Mouse (Mus musculus) midbrain, embryonic 14.5 days (tissue): Measurements from ENCODE around the gene Entr1. TPM values are rescaled to one million over a fixed set of nuclear protein-coding genes. Genes with fewer than 3 reads are reported as not detected.

Source experiments
- ATAC-seq: fragments of 200-750 bp; cut with Nextera tagmentation; 2 replicates; pipeline ENCODE4 v1.8.0; 2017; ENCODE audit warnings: moderate number of reproducible peaks, moderate library complexity; ENCODE audit not compliant: low FRiP score, low TSS enrichment
- DNase-seq: peaks from one replicate; pipeline ENCODE4 v3.0.0-alpha.2; 2015
- H3K27ac ChIP-seq: fragments of 300-500 bp; sonication (generic); replicated peaks from 2 replicates; pipeline ENCODE4 v1.5.1; 2014; ENCODE audit warnings: mild to moderate bottlenecking, low read depth, low read length, moderate library complexity
- H3K27me3 ChIP-seq: fragments of 300-500 bp; sonication (generic); 2 replicates; pipeline ENCODE4 v1.6.1; 2014; ENCODE audit warnings: low read length, control low read depth, mixed read lengths; ENCODE audit not compliant: control insufficient read depth, insufficient read depth
- H3K36me3 ChIP-seq: fragments of 300-500 bp; sonication (generic); 2 replicates; pipeline ENCODE4 v1.6.1; 2014; ENCODE audit warnings: low read length, control low read depth; ENCODE audit not compliant: control insufficient read depth, insufficient read depth
- H3K4me1 ChIP-seq: fragments of 300-500 bp; sonication (generic); 2 replicates; pipeline ENCODE4 v1.6.1; 2014; ENCODE audit warnings: mild to moderate bottlenecking, antibody characterized with exemption, low read length, control low read depth; ENCODE audit not compliant: control insufficient read depth, insufficient read depth
- H3K4me2 ChIP-seq: fragments of 300-500 bp; sonication (generic); 2 replicates; pipeline ENCODE4 v1.6.1; 2014; ENCODE audit warnings: mild to moderate bottlenecking, low read length, moderate library complexity
- H3K4me3 ChIP-seq: fragments of 300-500 bp; sonication (generic); replicated peaks from 2 replicates; pipeline ENCODE4 v1.5.1; 2014; ENCODE audit warnings: low read depth, low read length
- H3K9ac ChIP-seq: fragments of 300-500 bp; sonication (generic); replicated peaks from 2 replicates; pipeline ENCODE4 v1.6.1; 2014; ENCODE audit warnings: mild to moderate bottlenecking, low read length, moderate library complexity
- H3K9me3 ChIP-seq: fragments of 300-500 bp; sonication (generic); 2 replicates; pipeline ENCODE4 v1.6.1; 2016; ENCODE audit warnings: low read length, control low read depth, mixed read lengths; ENCODE audit not compliant: control insufficient read depth
- WGBS: fragments of 180-500 bp; shearing (Covaris S2); extraction: QIAGEN DNeasy Blood & Tissue Kit; methylation state at CpG from one replicate; pipeline ENCODE4 v1.1.7; 2014; 5-methylcytosine and 5-hydroxymethylcytosine counted together
- polyA plus RNA-seq: library from polyadenylated mRNA; unstranded; fragments of >200 nt; fragmentation: Nextera tagmentation; extraction: Ambion mirVana; gene quantifications from 2 replicates; pipeline ENCODE4 v1.2.1, GENCODE M21; 2014

Gene Entr1
- polyA plus RNA-seq, result 143 and 161 TPM in 2 replicates

- Histone ChIP-seq H3K4me3 (peak within 1 kb of the TSS; percentile 97), H3K9ac (peak within 1 kb of the TSS; percentile 92), H3K27ac (peak within 1 kb of the TSS; percentile 77), H3K9me3 (no peaks in the 10 kb centered on the region), H3K4me2 (peak within 1 kb of the TSS; percentile 98), H3K27me3 (no peaks in the 10 kb centered on the region), H3K4me1 (peaks cover 12% of the 10 kb centered on the region), H3K36me3 (peaks cover 77% of the 10 kb centered on the region)
- ATAC-seq, result peak; percentile 91
- WGBS, result under 1% methylated on average over 60 of the region's 60 CpGs
- peak; percentile 96 for DNase-seq
Observed at GRCm38 (mm10) chr2:26389154-26389690, at the start of gene Entr1, which contains the start of gene Pmpca. Entr1 (minus strand) TSS chr2:26389316. Pmpca (plus strand) TSS chr2:26389339.

DNA sequence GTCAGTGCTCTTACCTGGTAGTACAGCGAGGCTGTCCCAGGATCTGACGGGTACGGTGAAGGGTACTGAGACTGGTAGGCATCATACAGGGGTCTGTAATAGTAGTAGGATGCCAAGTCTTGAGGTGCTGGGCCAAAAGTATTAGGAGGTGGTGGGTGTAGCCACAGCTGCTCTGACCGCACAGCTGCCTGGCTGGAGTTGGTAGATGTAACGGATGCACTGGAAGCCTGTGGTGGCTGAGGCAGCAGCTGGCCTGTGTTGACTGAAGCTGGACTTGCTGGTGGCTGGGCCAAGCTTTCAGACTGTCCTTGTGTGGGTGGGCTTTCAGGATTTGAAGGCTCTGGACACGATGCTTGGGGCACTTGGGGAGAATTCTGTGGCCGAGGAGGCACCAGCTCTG, 49.3 kb upstream of the Entr1 start:
- no peak overlapping the region; the same call in 1 of the 2 replicates for H3K9ac ChIP-seq
- no peak overlapping the region for H3K4me3 ChIP-seq
- ATAC-seq, result no peak
- H3K4me2 ChIP-seq, result no peak overlapping the region
- 94% methylated on average over 7 of the region's 7 CpGs for WGBS
- peaks cover 75% of the 10 kb centered on the region for H3K36me3 ChIP-seq
- H3K27me3 ChIP-seq, result no peaks in the 10 kb centered on the region
- no peak overlapping the region for H3K27ac ChIP-seq
- DNase-seq, result no peak
- H3K9me3 ChIP-seq, result no peaks in the 10 kb centered on the region
- H3K4me1 ChIP-seq, result peaks cover 2% of the 10 kb centered on the region; the same call in 1 of the 2 replicates

DNA sequence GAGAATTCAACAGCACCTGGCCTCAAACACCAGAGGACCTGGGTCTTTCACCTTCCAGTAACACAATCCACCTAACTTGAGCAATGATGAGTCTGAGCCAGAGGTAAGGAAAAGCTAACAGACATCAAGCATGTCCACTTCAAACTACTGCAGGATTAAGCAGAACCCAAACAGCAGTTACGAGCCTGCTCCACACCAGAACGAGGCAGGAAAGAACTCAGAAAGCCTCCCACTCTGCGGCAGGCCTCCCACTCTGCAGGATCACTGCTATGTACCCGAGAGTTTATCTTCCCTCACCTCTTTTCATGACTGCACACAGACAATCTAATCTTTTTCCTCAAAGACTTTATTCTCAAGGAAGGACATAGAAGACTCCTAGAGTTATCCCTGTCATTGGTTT, 48.1 kb upstream of the Entr1 start:
- Histone ChIP-seq H3K9me3 (no peaks in the 10 kb centered on the region), H3K4me3 (no peak overlapping the region), H3K9ac (peak overlapping the region; percentile 34), H3K36me3 (peaks cover 84% of the 10 kb centered on the region), H3K4me2 (no peak overlapping the region), H3K27me3 (no peaks in the 10 kb centered on the region), H3K27ac (no peak overlapping the region), H3K4me1 (no peaks in the 10 kb centered on the region)
- WGBS, result 83% methylated on average over 4 of the region's 4 CpGs
- DNase-seq (no peak), ATAC-seq (no peak)

DNA sequence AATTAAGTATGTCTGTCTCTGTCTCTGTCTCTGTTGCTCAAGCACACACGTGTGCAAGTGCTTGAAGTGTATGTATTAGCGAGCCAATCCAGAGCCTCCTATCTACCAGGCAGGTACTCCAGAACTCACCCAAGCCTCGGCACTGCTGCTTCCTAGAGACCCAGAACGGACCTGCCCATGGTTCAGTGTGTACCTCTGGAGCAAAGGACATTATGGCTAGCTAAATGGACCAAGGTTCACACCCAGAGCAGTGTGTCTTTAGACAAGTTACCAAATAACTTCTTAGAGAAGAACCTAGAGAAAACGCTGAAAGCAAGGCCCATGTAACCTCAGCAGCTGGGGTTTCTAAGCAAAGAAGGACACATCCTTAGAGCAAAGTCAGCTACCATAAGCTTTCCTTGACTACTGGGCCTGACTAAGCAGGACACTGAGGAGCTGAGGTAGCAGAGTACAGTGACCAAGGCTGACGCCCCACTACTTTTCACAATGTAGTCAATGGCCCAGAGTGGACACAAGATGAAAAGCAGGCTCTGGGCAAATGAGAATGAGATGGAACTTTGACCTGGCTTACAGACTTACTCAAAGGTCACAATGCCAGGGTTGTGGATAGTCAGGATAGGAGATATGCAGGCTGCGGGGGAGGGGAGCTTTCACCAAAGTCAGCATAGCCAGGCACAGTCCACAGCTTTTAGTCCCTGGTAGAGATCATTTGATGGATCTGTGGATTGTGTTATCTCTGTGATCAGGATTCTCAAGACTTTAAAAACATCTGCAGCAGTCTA, 45.9 kb upstream of the Entr1 start:
- peaks cover 84% of the 10 kb centered on the region for H3K36me3 ChIP-seq
- no peak for ATAC-seq
- 95% methylated on average over 7 of the region's 7 CpGs for WGBS

GRCm38 (mm10) chr2:26429851-26430250, 40.7 kb upstream of the Entr1 start:
- 90% methylated on average over 5 of the region's 5 CpGs for WGBS
- no peak overlapping the region for H3K27ac ChIP-seq
- H3K4me1 ChIP-seq, result no peaks in the 10 kb centered on the region
- H3K4me2 ChIP-seq, result no peak overlapping the region
- no peak overlapping the region for H3K4me3 ChIP-seq
- ATAC-seq (no peak), DNase-seq (no peak)
- H3K9ac ChIP-seq, result no peak overlapping the region
- no peaks in the 10 kb centered on the region for H3K9me3 ChIP-seq
- H3K27me3 ChIP-seq, result no peaks in the 10 kb centered on the region
- peaks cover 92% of the 10 kb centered on the region for H3K36me3 ChIP-seq

More for the DNA sequence above, 45.9 kb upstream of the Entr1 start:
- Histone ChIP-seq H3K4me1 (no peaks in the 10 kb centered on the region), H3K27ac (no peak overlapping the region), H3K4me3 (no peak overlapping the region), H3K27me3 (no peaks in the 10 kb centered on the region), H3K9me3 (no peaks in the 10 kb centered on the region), H3K4me2 (no peak overlapping the region), H3K9ac (no peak overlapping the region)
- DNase-seq, result no peak

- Histone ChIP-seq H3K4me1 (no peaks in the 10 kb centered on the region), H3K9ac (no peak overlapping the region), H3K36me3 (peaks cover 96% of the 10 kb centered on the region), H3K4me2 (no peak overlapping the region), H3K9me3 (no peaks in the 10 kb centered on the region), H3K27ac (no peak overlapping the region), H3K4me3 (no peak overlapping the region), H3K27me3 (no peaks in the 10 kb centered on the region)
- no peak for DNase-seq
- ATAC-seq, result no peak
- 95% methylated on average over 2 of the region's 2 CpGs for WGBS
Observed at GRCm38 (mm10) chr2:26424541-26424940, 35.4 kb upstream of the Entr1 start.

GRCm38 (mm10) chr2:26423086-26423485, 34.0 kb upstream of the Entr1 start:
- H3K4me2 ChIP-seq, result no peak overlapping the region
- no peak for ATAC-seq
- WGBS, result 75% methylated on average over 1 of the region's 1 CpGs
- H3K4me1 ChIP-seq, result no peaks in the 10 kb centered on the region
- DNase-seq, result no peak
- H3K27ac ChIP-seq, result no peak overlapping the region
- no peaks in the 10 kb centered on the region for H3K27me3 ChIP-seq
- no peak overlapping the region for H3K9ac ChIP-seq
- peaks cover 95% of the 10 kb centered on the region for H3K36me3 ChIP-seq
- no peaks in the 10 kb centered on the region for H3K9me3 ChIP-seq
- no peak overlapping the region for H3K4me3 ChIP-seq

DNA sequence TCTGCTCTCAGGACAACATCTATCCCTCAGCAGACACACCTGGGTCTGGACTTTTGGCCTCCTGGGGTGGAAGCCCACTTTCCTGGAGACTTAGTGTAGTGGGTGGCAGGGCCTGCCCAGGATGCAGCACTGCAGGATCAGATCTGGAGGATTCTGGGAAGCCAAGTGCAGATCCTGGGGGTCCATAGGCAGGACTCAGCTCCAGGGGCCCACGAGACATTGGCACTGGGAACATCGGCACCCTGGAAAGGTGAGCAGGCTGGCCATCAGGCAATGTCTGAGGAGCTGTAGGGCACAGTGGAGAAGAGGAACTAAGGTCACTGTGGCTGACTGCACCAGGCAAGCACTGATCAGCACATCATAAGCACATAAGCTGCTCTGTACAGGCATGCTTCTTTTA, 32.9 kb upstream of the Entr1 start:
- ATAC-seq (no peak), DNase-seq (no peak)
- peaks cover 96% of the 10 kb centered on the region for H3K36me3 ChIP-seq
- H3K4me2 ChIP-seq, result no peak overlapping the region
- H3K4me1 ChIP-seq, result no peaks in the 10 kb centered on the region
- no peaks in the 10 kb centered on the region for H3K27me3 ChIP-seq
- H3K9me3 ChIP-seq, result no peaks in the 10 kb centered on the region
- H3K4me3 ChIP-seq, result no peak overlapping the region
- WGBS, result 95% methylated on average over 2 of the region's 2 CpGs
- H3K9ac ChIP-seq, result no peak overlapping the region
- no peak overlapping the region for H3K27ac ChIP-seq

DNA sequence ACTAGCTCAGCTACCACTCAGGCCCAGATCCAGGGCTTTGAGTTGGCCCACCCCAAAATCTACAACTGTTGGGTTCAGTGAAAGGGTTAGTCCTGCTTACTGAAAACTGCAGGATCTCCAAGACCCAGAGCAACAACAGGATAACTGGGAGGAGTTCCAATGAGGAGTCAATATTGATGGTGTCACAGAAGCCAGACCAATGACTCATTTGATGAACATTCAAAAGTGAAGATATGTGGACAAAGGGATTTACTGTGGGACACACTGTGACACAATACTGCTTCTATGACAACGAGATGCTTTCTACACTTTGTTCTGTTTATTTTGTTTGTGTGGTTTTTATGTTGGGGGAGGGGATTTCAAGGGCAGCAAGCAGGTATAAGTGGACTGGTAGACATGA, 29.0 kb upstream of the Entr1 start:
- 89% methylated on average over 1 of the region's 1 CpGs for WGBS
- Histone ChIP-seq H3K36me3 (peaks cover 96% of the 10 kb centered on the region), H3K4me3 (no peak overlapping the region), H3K27me3 (no peaks in the 10 kb centered on the region), H3K27ac (no peak overlapping the region), H3K4me1 (no peaks in the 10 kb centered on the region), H3K9me3 (no peaks in the 10 kb centered on the region), H3K4me2 (no peak overlapping the region), H3K9ac (no peak overlapping the region)
- DNase-seq (no peak), ATAC-seq (no peak)
